Mouse (Mus musculus) small intestine, adult 2 months (tissue): ENCODE measurements around the gene Prkacb.

Experiments used
- CTCF ChIP-seq: fragments of 200-500 bp; IDR thresholded peaks from 2 replicates; pipeline ENCODE4 v1.5.1; 2012; ENCODE audit warnings: low read depth, mild to moderate bottlenecking, control low read depth, inconsistent platforms, low read length, moderate library complexity, mixed read lengths; ENCODE audit not compliant: insufficient replicate concordance, insufficient read length; ENCODE audit errors: extremely low read depth
- POLR2A ChIP-seq: fragments of 200-500 bp; IDR thresholded peaks from 2 replicates; pipeline ENCODE4 v1.6.1; 2012; ENCODE audit warnings: low read depth, mild to moderate bottlenecking, control low read depth, inconsistent platforms, low read length, moderate library complexity

GRCm38 (mm10) chr3:146812901-146813393 is at the start of gene Prkacb:
- no peak for TF ChIP-seq POLR2A
- TF ChIP-seq CTCF, result no peak
